Mouse (Mus musculus) embryonic facial prominence, embryonic 14.5 days (tissue): ENCODE data around the gene Fsd1l. TPM values are rescaled to one million over a fixed set of nuclear protein-coding genes. Genes with fewer than 3 reads are reported as not detected.

ENCODE experiments used
- ATAC-seq: fragments of 200-750 bp; cut with Nextera tagmentation; 2 replicates; pipeline ENCODE4 v1.8.0; 2017; ENCODE audit warnings: low read depth, moderate number of reproducible peaks, moderate TSS enrichment
- DNase-seq: peaks from one replicate; pipeline ENCODE4 v3.0.0-alpha.2; 2015; ENCODE audit warnings: low spot score
- H3K27ac ChIP-seq: fragments of 300-500 bp; sonication (generic); replicated peaks from 2 replicates; pipeline ENCODE4 v1.5.1; 2014; ENCODE audit warnings: low read depth, mild to moderate bottlenecking, low read length, moderate library complexity
- H3K27me3 ChIP-seq: fragments of 300-500 bp; sonication (generic); replicated peaks from 2 replicates; pipeline ENCODE4 v1.6.1; 2014; ENCODE audit warnings: low read length; ENCODE audit not compliant: control insufficient read depth, insufficient read depth
- H3K36me3 ChIP-seq: fragments of 300-500 bp; sonication (generic); 2 replicates; pipeline ENCODE4 v1.6.1; 2014; ENCODE audit warnings: low read length, mixed read lengths; ENCODE audit not compliant: control insufficient read depth, insufficient read depth
- H3K4me1 ChIP-seq: fragments of 300-500 bp; sonication (generic); 2 replicates; pipeline ENCODE4 v1.6.1; 2014; ENCODE audit warnings: antibody characterized with exemption, low read length; ENCODE audit not compliant: control insufficient read depth, insufficient read depth
- H3K4me2 ChIP-seq: fragments of 300-500 bp; sonication (generic); 2 replicates; pipeline ENCODE4 v1.6.1; 2014; ENCODE audit warnings: low read depth, mild to moderate bottlenecking, low read length, moderate library complexity, mixed read lengths
- H3K4me3 ChIP-seq: fragments of 300-500 bp; sonication (generic); 2 replicates; pipeline ENCODE4 v1.5.1; 2014; ENCODE audit warnings: low read depth, mild to moderate bottlenecking, low read length
- H3K9ac ChIP-seq: fragments of 300-500 bp; sonication (generic); 2 replicates; pipeline ENCODE4 v1.6.1; 2014; ENCODE audit warnings: low read depth, mild to moderate bottlenecking, low read length, moderate library complexity, mixed read lengths
- H3K9me3 ChIP-seq: fragments of 300-500 bp; sonication (generic); 2 replicates; pipeline ENCODE4 v1.6.1; 2016; ENCODE audit warnings: low read length; ENCODE audit not compliant: control insufficient read depth
- WGBS: fragments of 180-500 bp; shearing (Covaris S2); extraction: QIAGEN DNeasy Blood & Tissue Kit; methylation state at CpG from one replicate; pipeline ENCODE4 v1.1.7; 2014; 5-methylcytosine and 5-hydroxymethylcytosine counted together
- polyA plus RNA-seq: library from polyadenylated mRNA; unstranded; fragments of >200 nt; fragmentation: Nextera tagmentation; extraction: Ambion mirVana; gene quantifications from 2 replicates; pipeline ENCODE4 v1.2.1, GENCODE M21; 2014

Fsd1l gene
- polyA plus RNA-seq, 1 experiment from 2014 or later: 9.6 TPM

DNA sequence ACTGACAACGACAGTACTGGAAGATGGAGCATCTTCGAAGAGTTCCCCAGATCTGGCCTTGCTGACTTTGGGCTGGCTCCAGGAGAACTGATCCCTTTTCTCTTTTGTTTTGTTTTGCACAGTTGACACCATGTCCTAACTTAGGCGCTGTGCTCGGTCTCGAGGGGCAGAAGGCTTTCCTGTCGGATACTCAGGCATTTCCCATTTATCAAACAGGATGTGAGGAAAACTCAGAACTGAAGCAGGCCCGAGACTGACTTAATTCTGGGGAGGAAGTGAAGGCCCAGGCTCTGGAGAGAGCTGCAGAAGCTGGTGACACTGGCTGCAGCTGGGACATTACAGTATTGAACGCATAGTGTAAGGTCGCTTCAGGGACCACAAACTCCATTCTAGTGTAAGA lies 38.9 kb upstream of the Fsd1l start:
- DNase-seq (peak; percentile 40), ATAC-seq (no peak)
- 54% methylated on average over 9 of the region's 9 CpGs for WGBS
- Histone ChIP-seq H3K9me3 (no peaks in the 10 kb centered on the region), H3K4me2 (no peak overlapping the region), H3K27me3 (no peaks in the 10 kb centered on the region), H3K4me1 (no peaks in the 10 kb centered on the region), H3K4me3 (no peak overlapping the region), H3K36me3 (no peaks in the 10 kb centered on the region), H3K9ac (no peak overlapping the region), H3K27ac (no peak overlapping the region; the same call in 1 of the 2 replicates)

DNA sequence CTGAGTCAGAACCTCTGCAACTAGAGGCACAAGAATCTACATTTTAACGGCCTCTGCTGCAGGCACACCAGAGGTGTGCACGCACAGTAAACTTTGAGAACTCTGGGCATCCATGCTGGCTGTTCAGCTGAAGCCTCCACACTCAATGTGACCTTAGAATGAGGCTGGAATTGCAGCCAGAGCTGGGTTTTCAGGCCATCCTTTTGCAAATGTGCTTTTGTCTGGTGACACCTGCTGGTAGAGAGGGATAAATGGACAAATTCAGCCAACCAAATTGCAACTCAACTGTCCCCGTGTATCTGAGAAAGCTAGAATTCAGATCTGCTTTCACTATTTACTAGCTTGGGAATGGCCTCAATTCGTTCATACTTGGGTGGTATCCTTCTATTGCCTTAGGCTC lies 37.1 kb upstream of the Fsd1l start:
- H3K4me3 ChIP-seq: no peak overlapping the region
- no peaks in the 10 kb centered on the region for H3K4me1 ChIP-seq
- H3K9ac ChIP-seq: no peak overlapping the region
- 25% methylated on average over 4 of the region's 4 CpGs for WGBS
- no peaks in the 10 kb centered on the region for H3K9me3 ChIP-seq
- ATAC-seq (no peak), DNase-seq (peak; percentile 88)
- no peak overlapping the region for H3K27ac ChIP-seq
- no peaks in the 10 kb centered on the region for H3K36me3 ChIP-seq
- no peaks in the 10 kb centered on the region for H3K27me3 ChIP-seq
- H3K4me2 ChIP-seq: no peak overlapping the region

DNA sequence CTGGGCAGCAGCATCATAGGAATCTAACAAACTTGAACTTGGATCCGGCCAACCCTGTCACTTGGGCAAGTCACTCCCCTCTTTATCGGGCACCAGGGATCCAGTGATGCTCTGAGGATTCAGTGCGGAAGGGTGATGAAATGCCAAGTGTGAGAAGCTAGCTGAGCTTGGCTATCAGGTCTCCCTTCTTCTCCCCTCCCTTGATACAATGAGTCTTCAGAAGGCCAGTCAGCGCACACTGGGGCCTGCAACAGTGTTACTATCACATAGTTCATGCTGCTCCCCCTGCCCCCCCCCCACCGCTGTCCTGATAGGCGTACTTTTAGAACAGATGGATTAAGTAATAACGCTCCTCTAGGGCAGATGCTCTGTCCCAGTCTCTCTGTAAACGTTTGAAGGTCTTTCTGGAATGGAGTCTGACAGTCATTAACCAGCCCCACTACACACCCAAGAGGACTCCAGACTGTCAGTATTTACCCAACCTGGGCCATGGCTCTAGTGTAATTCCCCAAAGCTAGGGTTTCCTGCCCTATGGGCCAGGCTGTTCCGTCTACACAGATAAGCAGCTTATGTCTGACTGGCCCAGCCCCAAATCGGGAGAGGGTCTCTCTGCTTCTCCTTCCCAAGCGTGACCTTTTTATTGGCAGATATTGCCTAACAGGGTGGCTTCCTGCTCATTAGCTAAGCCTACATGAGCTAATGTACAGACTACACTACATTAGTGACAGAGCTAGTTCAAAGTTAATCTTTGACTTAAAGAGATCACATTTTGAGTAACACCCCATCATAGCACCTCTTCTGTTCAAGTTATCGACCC lies 35.8 kb upstream of the Fsd1l start:
- DNase-seq (no peak), ATAC-seq (no peak; the same call in 1 of the 2 replicates)
- Histone ChIP-seq H3K27me3 (no peaks in the 10 kb centered on the region), H3K36me3 (no peaks in the 10 kb centered on the region), H3K9me3 (no peaks in the 10 kb centered on the region), H3K27ac (no peak overlapping the region), H3K4me1 (no peaks in the 10 kb centered on the region), H3K4me2 (no peak overlapping the region), H3K9ac (no peak overlapping the region), H3K4me3 (no peak overlapping the region)
- 72% methylated on average over 12 of the region's 12 CpGs for WGBS

DNA sequence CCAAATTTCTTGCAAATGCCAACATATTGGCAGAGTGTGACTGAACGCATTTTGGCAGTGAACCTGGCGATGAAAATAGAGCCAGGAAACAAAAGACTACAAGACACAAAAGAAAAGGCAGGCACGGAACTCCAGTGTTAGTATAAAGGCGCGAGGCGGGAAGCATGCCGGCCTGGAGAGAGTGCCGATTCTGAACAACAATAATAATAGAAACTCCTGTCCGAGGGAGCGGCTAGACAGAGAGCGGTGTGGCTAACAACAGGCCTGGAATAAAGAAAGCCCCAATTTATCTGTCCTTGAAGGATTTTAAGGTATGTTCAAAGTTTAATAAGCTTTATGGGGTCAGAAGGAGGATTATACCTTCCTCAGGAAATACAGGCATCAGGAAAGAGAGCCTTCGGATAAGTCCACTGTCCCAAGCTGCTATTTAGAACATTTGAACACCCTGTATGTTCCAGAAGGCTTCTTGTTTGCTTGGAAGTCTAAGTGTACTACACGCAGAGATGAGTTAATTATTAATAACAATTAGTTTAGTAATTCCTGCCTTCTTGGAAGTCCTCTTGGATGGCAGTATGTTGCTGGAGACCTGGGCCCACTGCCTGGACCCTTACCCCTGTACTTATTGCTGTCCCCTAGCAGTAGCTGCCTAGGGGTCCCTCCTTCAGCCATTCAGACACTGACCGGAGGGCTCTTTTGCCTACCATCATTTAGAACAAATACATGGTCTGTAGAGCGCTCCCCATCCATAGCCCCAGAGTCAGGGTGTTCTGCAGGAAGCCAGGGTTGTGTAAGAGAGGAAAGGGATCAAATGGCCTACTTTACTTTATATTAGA lies 35.0 kb upstream of the Fsd1l start:
- DNase-seq: no peak
- Histone ChIP-seq H3K4me2 (no peak overlapping the region), H3K4me1 (no peaks in the 10 kb centered on the region), H3K27ac (no peak overlapping the region), H3K4me3 (no peak overlapping the region), H3K36me3 (no peaks in the 10 kb centered on the region), H3K27me3 (no peaks in the 10 kb centered on the region), H3K9me3 (no peaks in the 10 kb centered on the region), H3K9ac (no peak overlapping the region)
- no peak for ATAC-seq
- 82% methylated on average over 15 of the region's 15 CpGs for WGBS

DNA sequence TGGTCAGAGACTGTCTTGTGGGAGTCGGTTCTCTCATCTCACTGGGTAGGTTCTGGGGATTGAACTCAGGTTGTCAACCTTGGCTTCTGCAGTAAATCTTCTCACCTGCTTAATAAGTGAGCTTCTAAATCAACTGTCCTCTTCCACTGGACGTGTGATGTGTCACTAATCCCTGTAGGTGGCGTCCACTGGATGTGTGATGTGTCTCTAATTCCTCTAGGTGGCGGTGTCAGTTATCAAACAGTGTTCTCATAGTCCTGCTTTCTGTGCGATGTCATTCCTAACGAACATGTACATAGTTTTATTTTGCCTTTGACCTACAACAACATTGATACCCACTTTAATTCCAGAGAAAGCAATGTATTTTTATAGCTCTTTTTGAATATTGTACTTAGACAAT lies 30.8 kb upstream of the Fsd1l start:
- DNase-seq (peak; percentile 35), ATAC-seq (no peak)
- Histone ChIP-seq H3K27me3 (no peaks in the 10 kb centered on the region), H3K4me1 (no peaks in the 10 kb centered on the region), H3K9me3 (no peaks in the 10 kb centered on the region), H3K36me3 (no peaks in the 10 kb centered on the region), H3K9ac (no peak overlapping the region), H3K4me3 (no peak overlapping the region), H3K27ac (no peak overlapping the region), H3K4me2 (no peak overlapping the region)
- WGBS: 44% methylated on average over 6 of the region's 6 CpGs

DNA sequence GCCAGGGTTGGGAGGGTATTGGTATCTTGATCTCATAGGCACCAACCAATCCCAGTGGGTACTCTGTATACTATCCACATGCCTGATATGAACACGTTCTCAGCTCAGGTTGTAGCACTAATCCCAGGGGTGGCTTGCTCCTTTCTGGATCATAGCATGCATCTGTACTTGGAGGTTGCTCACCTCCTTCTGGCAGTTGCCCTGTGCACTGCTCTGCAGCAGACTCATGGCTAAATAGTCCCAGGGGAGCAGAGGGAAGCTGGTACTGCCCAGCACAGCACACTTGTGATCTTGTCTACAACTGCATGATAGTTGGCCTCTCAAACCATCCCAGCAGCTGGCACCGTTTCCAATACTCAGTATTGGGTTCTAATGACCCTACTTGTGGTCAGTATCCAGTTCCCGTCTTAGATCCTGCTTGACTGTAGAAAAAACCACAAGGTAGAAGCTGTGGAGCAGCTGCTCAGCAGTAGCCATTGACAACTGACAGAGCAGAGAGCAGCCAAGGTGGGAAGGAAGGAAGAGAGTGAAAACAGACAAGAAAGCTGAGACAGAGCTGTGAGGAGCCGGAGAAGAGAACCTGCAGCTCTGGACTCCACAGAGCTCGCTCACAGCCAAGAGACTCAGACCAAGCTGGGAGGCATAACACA lies 16.6 kb upstream of the Fsd1l start:
- Histone ChIP-seq H3K4me2 (no peak overlapping the region), H3K27me3 (no peaks in the 10 kb centered on the region), H3K27ac (no peak overlapping the region), H3K4me1 (no peaks in the 10 kb centered on the region), H3K9ac (no peak overlapping the region), H3K36me3 (no peaks in the 10 kb centered on the region), H3K9me3 (no peaks in the 10 kb centered on the region), H3K4me3 (no peak overlapping the region)
- ATAC-seq (no peak), DNase-seq (no peak)
- 80% methylated on average over 5 of the region's 5 CpGs for WGBS

DNA sequence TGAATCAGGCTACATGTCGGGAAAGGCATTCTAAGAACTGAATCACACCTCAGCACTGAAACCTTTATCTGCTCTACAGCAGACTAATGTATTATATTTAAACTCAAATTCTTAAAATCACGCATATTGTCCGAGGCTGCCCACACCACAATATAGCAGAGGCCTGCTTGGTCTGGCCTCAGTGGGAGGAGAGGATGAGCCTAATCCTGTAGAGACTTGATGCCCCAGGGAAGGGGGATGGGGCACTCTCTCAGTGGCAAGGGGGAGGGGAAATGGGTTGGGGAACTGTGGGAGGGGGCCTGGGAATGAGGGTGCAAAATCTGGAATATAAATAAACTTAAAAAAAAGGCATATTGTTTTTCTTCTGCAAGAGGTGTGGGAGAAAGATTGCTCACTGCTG lies 13.3 kb upstream of the Fsd1l start:
- DNase-seq: no peak
- no peak for ATAC-seq

DNA sequence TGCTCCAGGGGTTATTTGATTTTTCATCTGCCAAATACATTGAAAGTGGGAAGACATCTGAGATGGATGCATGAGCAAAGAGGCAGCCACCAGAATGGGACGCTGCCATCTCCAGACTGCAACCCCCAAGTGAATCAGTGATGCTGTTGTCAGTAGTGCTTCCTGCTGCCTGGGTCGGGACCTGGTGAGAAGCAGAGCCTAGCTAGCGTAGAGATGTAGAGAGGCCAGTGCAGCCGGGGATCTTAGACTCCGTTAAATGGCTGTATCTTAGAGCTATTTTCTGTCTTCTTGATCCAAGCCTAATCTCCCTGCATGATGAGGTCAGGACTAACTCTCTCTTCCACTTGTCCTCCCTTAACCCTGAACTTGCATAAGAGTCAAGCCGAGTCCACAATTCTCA lies 11.2 kb upstream of the Fsd1l start:
- 80% methylated on average over 6 of the region's 6 CpGs for WGBS
- no peaks in the 10 kb centered on the region for H3K4me1 ChIP-seq
- H3K4me2 ChIP-seq: no peak overlapping the region
- H3K27ac ChIP-seq: no peak overlapping the region
- H3K9me3 ChIP-seq: no peaks in the 10 kb centered on the region
- H3K9ac ChIP-seq: no peak overlapping the region
- no peaks in the 10 kb centered on the region for H3K27me3 ChIP-seq
- DNase-seq (no peak), ATAC-seq (no peak)
- no peak overlapping the region for H3K4me3 ChIP-seq
- no peaks in the 10 kb centered on the region for H3K36me3 ChIP-seq

More for the DNA sequence above, 13.3 kb upstream of the Fsd1l start:
- Histone ChIP-seq H3K36me3 (no peaks in the 10 kb centered on the region), H3K27me3 (no peaks in the 10 kb centered on the region), H3K4me2 (no peak overlapping the region), H3K27ac (no peak overlapping the region), H3K4me3 (no peak overlapping the region), H3K4me1 (no peaks in the 10 kb centered on the region), H3K9me3 (no peaks in the 10 kb centered on the region), H3K9ac (no peak overlapping the region)
- WGBS: 33% methylated on average over 3 of the region's 3 CpGs
